Mouse (Mus musculus) lung, postnatal 4 days (tissue): Measurements from ENCODE around the gene Slc9a8.

Experiments used
- DNase-seq, 2 experiments: peaks; one replicate each; pipeline ENCODE4 v3.0.0; 2021

Slc9a8 gene

GRCm38 (mm10) chr2:167510485-167510884 lies 89.0 kb downstream of the Slc9a8 start:
- DNase-seq, result no peak

GRCm38 (mm10) chr2:167512365-167512764 lies 90.9 kb downstream of the Slc9a8 start:
- no peak for DNase-seq

GRCm38 (mm10) chr2:167512970-167513369 lies 91.5 kb downstream of the Slc9a8 start:
- DNase-seq, result no peak

GRCm38 (mm10) chr2:167514641-167515040 lies 93.1 kb downstream of the Slc9a8 start:
- no peak for DNase-seq

- no peak for DNase-seq
These were observed 94.2 kb downstream of the Slc9a8 start for GRCm38 (mm10) chr2:167515688-167516087.

GRCm38 (mm10) chr2:167519606-167520252 lies 98.2 kb downstream of the Slc9a8 start:
- DNase-seq, result no peak
